Mouse (Mus musculus) CH12.LX (cell line): ENCODE measurements at regions not wholly inside any gene's neighbourhood (a gene's known extent, or its start where the extent isn't known, plus 50 kb on each side); places are given as distances from the start of the nearest gene placed in this dataset.

ENCODE experiments used
- DNase-seq: peaks from one replicate; pipeline ENCODE4 v3.0.0-alpha.2; 2013; ENCODE audit errors: extremely low read depth
- H3K27ac ChIP-seq: 2 replicates; pipeline ENCODE4 v1.5.1; 2012; ENCODE audit warnings: low read depth, mild to moderate bottlenecking, control low read depth, moderate library complexity; ENCODE audit not compliant: insufficient read depth
- H3K27me3 ChIP-seq: replicated peaks from 2 replicates; pipeline ENCODE3; 2012; ENCODE audit warnings: inconsistent platforms
- H3K36me3 ChIP-seq, 2 experiments: replicated peaks in 1 of 2; 2 replicates each; pipeline versions ENCODE3 to v1.6.1; 2012; ENCODE audit warnings: inconsistent platforms in 1 of 2, low read length in 1 of 2, mild to moderate bottlenecking in 1 of 2, mixed read lengths in 1 of 2, moderate library complexity in 1 of 2; ENCODE audit not compliant: control insufficient read depth in 1 of 2, insufficient read depth in 1 of 2
- H3K4me1 ChIP-seq, 2 experiments: 2 replicates each; pipeline ENCODE4 v1.6.1; 2012; ENCODE audit warnings: inconsistent platforms in 1 of 2, moderate library complexity in 1 of 2; ENCODE audit not compliant: insufficient read depth in 2 of 2, control insufficient read depth in 1 of 2
- H3K4me2 ChIP-seq: 2 replicates; pipeline ENCODE4 v1.6.1; 2012; ENCODE audit warnings: low read depth, mild to moderate bottlenecking, control low read depth; ENCODE audit not compliant: poor library complexity, insufficient read depth, severe bottlenecking
- H3K4me3 ChIP-seq, 3 experiments: fragments of 150-350 bp in 1 of 3; sonication (generic) in 1 of 3; replicated peaks in 1 of 3; 2 replicates each; pipeline versions ENCODE3 to v1.5.1; 2011 to 2012; ENCODE audit warnings: low read depth in 2 of 3, low read length in 2 of 3, mild to moderate bottlenecking in 2 of 3, moderate library complexity in 2 of 3, control low read depth in 1 of 3, improper control_type of control experiment in 1 of 3, inconsistent platforms in 1 of 3, mixed read lengths in 1 of 3; ENCODE audit not compliant: poor library complexity in 1 of 3
- H3K79me2 ChIP-seq: replicated peaks from 2 replicates; pipeline ENCODE4 v1.6.1; 2012; ENCODE audit warnings: mild to moderate bottlenecking, moderate library complexity; ENCODE audit not compliant: control insufficient read depth, poor library complexity, insufficient read depth, severe bottlenecking; ENCODE audit errors: extremely low read depth
- H3K9ac ChIP-seq: 2 replicates; pipeline ENCODE4 v1.6.1; 2012; ENCODE audit warnings: low read depth, mild to moderate bottlenecking, control low read depth, moderate library complexity; ENCODE audit not compliant: insufficient read depth
- H3K9me3 ChIP-seq: replicated peaks from 2 replicates; pipeline ENCODE3; 2012; ENCODE audit warnings: low read length, inconsistent platforms, mixed read lengths
- CHD1 ChIP-seq: IDR thresholded peaks from 2 replicates; pipeline ENCODE4 v1.6.1; 2012; ENCODE audit warnings: low read depth, low read length, improper control_type of control experiment, inconsistent platforms
- CHD2 ChIP-seq: IDR thresholded peaks from 2 replicates; pipeline ENCODE4 v1.6.1; 2011; ENCODE audit warnings: low read length, improper control_type of control experiment
- E2F4 ChIP-seq: IDR thresholded peaks from 2 replicates; pipeline ENCODE4 v1.6.1; 2011; ENCODE audit warnings: low read depth, low read length, improper control_type of control experiment; ENCODE audit not compliant: insufficient replicate concordance
- EP300 ChIP-seq: IDR thresholded peaks from 2 replicates; pipeline ENCODE4 v1.6.1; 2011; ENCODE audit warnings: low read length, improper control_type of control experiment
- GABPA ChIP-seq: IDR thresholded peaks from 2 replicates; pipeline ENCODE4 v1.6.1; 2012; ENCODE audit warnings: low read depth, low read length, improper control_type of control experiment, inconsistent platforms; ENCODE audit not compliant: insufficient replicate concordance
- IRF4 ChIP-seq: IDR thresholded peaks from 2 replicates; pipeline ENCODE4 v1.6.1; 2014; ENCODE audit warnings: low read depth, mild to moderate bottlenecking, inconsistent platforms, low read length, improper control_type of control experiment
- JUN ChIP-seq: IDR thresholded peaks from 2 replicates; pipeline ENCODE4 v1.6.1; 2011; ENCODE audit warnings: low read depth, mild to moderate bottlenecking, low read length, improper control_type of control experiment, moderate library complexity; ENCODE audit not compliant: insufficient read depth
- KAT2A ChIP-seq: IDR thresholded peaks from 2 replicates; pipeline ENCODE4 v1.6.1; 2012; ENCODE audit warnings: low read length, improper control_type of control experiment, inconsistent platforms; ENCODE audit not compliant: insufficient replicate concordance
- MAX ChIP-seq: IDR thresholded peaks from 2 replicates; pipeline ENCODE4 v1.6.1; 2011; ENCODE audit warnings: low read length, improper control_type of control experiment
- MAZ ChIP-seq: IDR thresholded peaks from 2 replicates; pipeline ENCODE4 v1.6.1; 2012; ENCODE audit warnings: low read depth, mild to moderate bottlenecking, inconsistent platforms, low read length, improper control_type of control experiment, moderate library complexity
- MEF2A ChIP-seq: IDR thresholded peaks from 2 replicates; pipeline ENCODE4 v1.6.1; 2014; ENCODE audit warnings: low read depth, mild to moderate bottlenecking, inconsistent platforms, low read length, improper control_type of control experiment, borderline replicate concordance
- MXI1 ChIP-seq: IDR thresholded peaks from 2 replicates; pipeline ENCODE4 v1.6.1; 2011; ENCODE audit warnings: mild to moderate bottlenecking, low read depth, low read length, improper control_type of control experiment
- MYC ChIP-seq: IDR thresholded peaks from 2 replicates; pipeline ENCODE4 v1.6.1; 2011; ENCODE audit warnings: low read depth, mild to moderate bottlenecking, improper control_type of control experiment, low read length
- POLR2AphosphoS2 ChIP-seq: IDR thresholded peaks from 2 replicates; pipeline ENCODE4 v1.6.1; 2011; ENCODE audit warnings: low read depth, low read length, improper control_type of control experiment
- RCOR1 ChIP-seq: conservative IDR thresholded peaks from 2 replicates; pipeline ENCODE4 v1.6.1; 2012; ENCODE audit warnings: low read depth, mild to moderate bottlenecking, inconsistent platforms, low read length, improper control_type of control experiment
- SIN3A ChIP-seq: IDR thresholded peaks from 2 replicates; pipeline ENCODE4 v1.6.1; 2012; ENCODE audit warnings: low read length, improper control_type of control experiment, inconsistent platforms
- TBP ChIP-seq: conservative IDR thresholded peaks from 2 replicates; pipeline ENCODE4 v1.6.1; 2011; ENCODE audit warnings: low read depth, low read length, improper control_type of control experiment
- UBTF ChIP-seq: IDR thresholded peaks from 2 replicates; pipeline ENCODE4 v1.6.1; 2012; ENCODE audit warnings: low read depth, mild to moderate bottlenecking, inconsistent platforms, low read length, improper control_type of control experiment, moderate library complexity
- USF1 ChIP-seq: IDR thresholded peaks from 2 replicates; pipeline ENCODE4 v1.6.1; 2014; ENCODE audit warnings: low read depth, mild to moderate bottlenecking, inconsistent platforms, low read length, improper control_type of control experiment
- ZC3H11A ChIP-seq: IDR thresholded peaks from 2 replicates; pipeline ENCODE4 v1.6.1; 2012; ENCODE audit warnings: low read depth, mild to moderate bottlenecking, inconsistent platforms, low read length, improper control_type of control experiment
- ZNF384 ChIP-seq: IDR thresholded peaks from 2 replicates; pipeline ENCODE4 v1.6.1; 2012; ENCODE audit warnings: low read depth, low read length, improper control_type of control experiment, inconsistent platforms
- dilution Hi-C: fragments of 300-500 bp; cut with MboI; formaldehyde crosslinking; loops from 2 replicates; pipeline ENCODE4 v1.14.3; 2020; ENCODE audit warnings: low sequenced_read_pairs; ENCODE audit not compliant: extremely low pct_unique_long_range_greater_than_20kb, extremely low pct_ligation_motif_present
- in situ Hi-C: fragments of 300-500 bp; cut with MboI; formaldehyde crosslinking; loops from 3 replicates; pipeline ENCODE4 v1.14.3; 2019; ENCODE audit warnings: low sequenced_read_pairs, low pct_ligation_motif_present, low pct_unique_long_range_greater_than_20kb, mixed read lengths

- DNase-seq = no peak
- H3K79me2 ChIP-seq = no peaks in the 10 kb centered on the region
- in situ Hi-C loops (no loop called here), dilution Hi-C loops (no loop called here)
- TF ChIP-seq ZC3H11A = no peak
- TF ChIP-seq EP300 = no peak
- no peak for TF ChIP-seq USF1
- no peak for TF ChIP-seq POLR2AphosphoS2
- TF ChIP-seq IRF4 = no peak
- TF ChIP-seq KAT2A = no peak
- no peak for TF ChIP-seq GABPA
- TF ChIP-seq RCOR1 = no peak
- TF ChIP-seq SIN3A = no peak
- TF ChIP-seq JUN = no peak
- TF ChIP-seq CHD1 = no peak
- TF ChIP-seq MAX = no peak
- TF ChIP-seq MXI1 = no peak
- TF ChIP-seq ZNF384 = no peak
- no peak for TF ChIP-seq E2F4
- no peak for TF ChIP-seq MYC
- no peak for TF ChIP-seq UBTF
- H3K4me1 ChIP-seq = no peaks in the 10 kb centered on the region
- H3K4me2 ChIP-seq = no peak overlapping the region
- H3K9ac ChIP-seq = no peak overlapping the region
- H3K27ac ChIP-seq = no peak overlapping the region
- no peak overlapping the region for H3K4me3 ChIP-seq
- no peaks in the 10 kb centered on the region for H3K36me3 ChIP-seq
- no peaks in the 10 kb centered on the region for H3K27me3 ChIP-seq
- H3K9me3 ChIP-seq = no peaks in the 10 kb centered on the region
These were observed 85.3 kb downstream of the Tfap2a start for GRCm38 (mm10) chr13:40652916-40653315.

- H3K4me2 ChIP-seq = no peak overlapping the region
- dilution Hi-C loops (no loop called here), in situ Hi-C loops (no loop called here)
- H3K4me1 ChIP-seq = no peaks in the 10 kb centered on the region
- H3K36me3 ChIP-seq = no peaks in the 10 kb centered on the region
- H3K79me2 ChIP-seq = no peaks in the 10 kb centered on the region
- no peaks in the 10 kb centered on the region for H3K9me3 ChIP-seq
- no peak for DNase-seq
- no peak overlapping the region for H3K27ac ChIP-seq
- TF ChIP-seq TBP = no peak
- TF ChIP-seq ZNF384 = no peak
- no peak for TF ChIP-seq CHD2
- TF ChIP-seq MAZ = no peak
- no peak for TF ChIP-seq JUN
- TF ChIP-seq MEF2A = no peak
- TF ChIP-seq, all 38 proteins: peak for 0
- Histone ChIP-seq H3K9ac (no peak overlapping the region), H3K27me3 (no peaks in the 10 kb centered on the region), H3K4me3 (no peak overlapping the region)
These were observed 87.1 kb downstream of the Tfap2a start for GRCm38 (mm10) chr13:40651056-40651455.
